Mouse (Mus musculus) mouse trophoblast stem cell (cell line): ENCODE data around the gene Rragb.
"Not testable (repeated sequence)": the region's sequence is repeated elsewhere in the genome, so short reads cannot be mapped to it uniquely, and the experiment has no call there.

Experiments used
- in situ Hi-C, 2 experiments: fragments of 300-500 bp; cut with MseI, MboI; formaldehyde crosslinking; loops; 2 replicates in 1 of 2; 3 replicates in 1 of 2; pipeline ENCODE4 v1.15.1; 2025

The Rragb gene

GRCm38 (mm10) chrX:153139734-153140515 lies at the start of gene Rragb:
TSS of gene Rragb (plus strand) at chrX:153139981.
- in situ Hi-C loops = no loop called here

- in situ Hi-C loops = no loop called here
These were observed 21.3 kb upstream of the Rragb start, which contains the start of gene Foxr2 for GRCm38 (mm10) chrX:153118486-153118885. TSS of gene Foxr2 (plus strand) at chrX:153118786.

GRCm38 (mm10) chrX:153119013-153119412 lies 20.8 kb upstream of the Rragb start:
- in situ Hi-C loops = no loop called here

- in situ Hi-C loops = no loop called here
These were observed 2.9 kb downstream of the Rragb start for GRCm38 (mm10) chrX:153142656-153143055.

GRCm38 (mm10) chrX:153151766-153152165 lies 12.0 kb downstream of the Rragb start:
- in situ Hi-C loops = no loop called here

- in situ Hi-C loops = no loop called here
These were observed 15.5 kb downstream of the Rragb start for GRCm38 (mm10) chrX:153155322-153155721.

GRCm38 (mm10) chrX:153174786-153175185 lies 35.0 kb downstream of the Rragb start:
- in situ Hi-C loops = no loop called here

GRCm38 (mm10) chrX:153182221-153182620 lies 42.4 kb downstream of the Rragb start:
- in situ Hi-C loops = no loop called here

- in situ Hi-C loops = not testable (repeated sequence)
These were observed 59.4 kb downstream of the Rragb start for GRCm38 (mm10) chrX:153199185-153199584.

- in situ Hi-C loops = no loop called here
These were observed 71.3 kb downstream of the Rragb start for GRCm38 (mm10) chrX:153211101-153211500.
